Mouse (Mus musculus): Measurements from ENCODE around the gene Arcn1.
A peak's percentile ranks its signal among the peaks of the same experiment; 100 is the strongest.

Gene Arcn1

DNA sequence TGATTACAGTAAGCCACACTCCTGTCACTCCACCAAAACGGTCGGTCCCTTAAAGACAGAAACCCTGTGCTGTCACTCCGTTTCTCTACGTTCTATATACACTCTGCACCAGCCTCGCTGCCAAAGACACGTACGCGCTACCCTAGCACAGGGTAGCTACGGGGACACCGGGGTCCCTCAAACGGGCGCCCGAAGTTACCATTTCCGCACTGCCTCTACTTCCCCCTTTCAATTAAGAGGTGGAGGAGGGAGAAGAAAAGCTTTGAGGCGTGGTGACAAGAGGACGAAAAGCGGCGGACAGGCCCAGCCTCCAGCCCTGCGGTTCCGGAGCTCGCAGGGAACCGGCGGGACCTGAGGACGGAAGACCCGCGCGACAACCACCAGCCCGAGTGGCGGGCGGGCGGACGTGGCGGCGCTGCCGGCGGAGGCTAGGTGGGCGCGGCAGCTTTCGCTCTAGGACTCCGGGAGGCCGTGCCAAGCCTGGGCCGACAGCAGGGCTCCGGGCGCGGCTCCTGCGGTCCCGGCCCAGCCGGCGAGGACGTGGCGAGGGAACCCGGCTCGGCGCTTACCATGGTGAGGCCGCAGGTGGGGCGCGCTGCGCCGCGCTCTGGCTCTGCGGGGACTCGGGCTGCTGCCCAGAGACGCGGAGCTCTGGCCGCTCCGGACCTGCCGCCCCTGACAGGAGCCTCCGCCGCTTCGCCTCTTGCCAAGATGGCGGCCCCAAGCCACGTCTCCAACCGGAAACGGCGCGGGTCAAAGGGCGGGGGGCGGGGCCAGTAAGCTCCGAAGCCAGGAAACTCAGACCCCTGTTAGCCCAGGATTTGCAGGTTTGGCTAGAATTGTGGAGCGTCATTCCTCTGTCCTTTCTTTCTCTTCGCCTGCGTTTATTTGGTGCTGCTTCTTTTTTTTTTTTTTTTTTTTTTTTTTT is at the start of gene Arcn1, which contains the start of gene Ift46:
Arcn1 (minus strand) TSS at position 745 of the 928 bp plus-strand sequence.
Ift46 (plus strand) TSS at position 808 of the 928 bp plus-strand sequence.
- DNase-seq (ENCODE audit: low read depth) = peak; percentile 94

DNA sequence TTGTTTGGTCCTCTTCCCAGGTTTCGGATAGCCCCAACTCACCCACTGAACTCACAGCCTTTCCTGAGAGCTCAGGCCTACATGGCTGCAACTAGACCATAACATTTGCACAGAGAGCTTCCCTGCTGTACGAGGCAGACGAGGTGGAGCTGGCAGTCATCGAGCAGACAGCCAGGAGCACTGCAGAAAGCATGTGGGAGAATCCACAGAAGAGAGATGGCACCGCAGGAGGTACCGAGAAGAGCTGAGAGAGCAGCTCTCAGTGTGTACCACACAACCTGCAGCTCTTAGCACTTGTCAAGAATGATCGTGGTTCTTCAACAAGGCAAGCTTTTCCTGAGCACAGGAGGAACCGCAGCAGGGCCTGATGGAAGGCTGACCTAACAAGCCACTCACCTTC is 46.5 kb upstream of the Arcn1 start:
- no peak for DNase-seq (ENCODE audit: low read depth)

DNA sequence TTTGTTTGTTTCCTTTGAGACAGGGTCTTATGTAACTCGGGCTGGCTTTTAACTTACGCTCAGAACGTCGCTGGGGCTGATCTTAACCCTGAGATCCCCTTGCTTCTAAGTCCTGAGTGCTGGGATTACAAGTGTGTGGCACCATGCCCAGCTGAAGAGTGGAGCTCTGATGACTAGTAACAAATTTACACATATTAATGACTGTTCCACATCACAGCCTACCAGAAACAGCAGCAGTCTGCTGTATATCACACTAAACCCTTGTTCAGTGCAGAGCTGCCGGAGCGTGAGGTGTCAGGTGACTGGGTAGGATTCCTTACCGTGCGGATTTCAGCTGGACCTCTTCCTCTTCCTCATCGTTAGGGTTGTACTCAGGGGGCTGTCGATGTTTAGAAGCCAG is 42.7 kb upstream of the Arcn1 start:
- DNase-seq (ENCODE audit: low read depth) = no peak

DNA sequence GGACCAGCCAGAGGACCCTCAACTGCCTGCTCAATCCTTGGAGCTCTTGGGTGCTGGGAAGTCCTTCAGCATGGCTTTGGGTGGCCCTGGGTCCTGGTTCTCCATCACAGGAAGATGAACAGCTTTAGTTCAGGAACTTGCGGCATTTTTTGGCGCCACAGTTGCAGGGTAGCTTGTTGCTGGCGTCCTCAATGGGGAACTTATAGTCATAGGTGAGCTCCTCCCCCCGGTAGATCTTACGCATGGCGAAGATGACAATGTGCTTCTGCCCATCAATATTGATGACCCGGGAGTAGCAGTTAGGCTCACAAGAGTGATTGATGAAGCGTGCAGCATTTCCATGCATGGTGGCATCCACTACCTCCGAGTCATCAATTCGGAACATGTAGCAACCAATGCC is 40.1 kb upstream of the Arcn1 start:
- no peak for DNase-seq (ENCODE audit: low read depth)

DNA sequence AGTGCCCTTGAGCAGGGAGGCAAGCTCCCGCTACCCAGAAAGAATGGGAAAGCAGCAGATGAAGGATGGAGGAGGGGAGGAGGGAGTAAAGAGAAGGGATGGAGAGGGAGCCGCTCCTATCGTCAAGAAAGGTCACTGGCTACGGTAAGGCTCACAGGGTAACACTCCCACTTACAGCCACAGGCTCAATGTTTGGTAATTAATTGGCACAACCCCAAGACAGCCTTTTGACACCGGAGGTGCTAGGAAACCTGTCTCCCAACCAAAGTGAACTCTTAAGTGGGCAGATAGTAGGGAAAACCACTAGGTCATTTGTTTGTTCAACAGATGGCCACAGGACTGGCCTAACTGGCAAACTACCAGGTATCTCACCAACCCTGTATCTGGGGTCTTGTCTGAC is 39.5 kb upstream of the Arcn1 start:
- no peak for DNase-seq (ENCODE audit: low read depth)

DNA sequence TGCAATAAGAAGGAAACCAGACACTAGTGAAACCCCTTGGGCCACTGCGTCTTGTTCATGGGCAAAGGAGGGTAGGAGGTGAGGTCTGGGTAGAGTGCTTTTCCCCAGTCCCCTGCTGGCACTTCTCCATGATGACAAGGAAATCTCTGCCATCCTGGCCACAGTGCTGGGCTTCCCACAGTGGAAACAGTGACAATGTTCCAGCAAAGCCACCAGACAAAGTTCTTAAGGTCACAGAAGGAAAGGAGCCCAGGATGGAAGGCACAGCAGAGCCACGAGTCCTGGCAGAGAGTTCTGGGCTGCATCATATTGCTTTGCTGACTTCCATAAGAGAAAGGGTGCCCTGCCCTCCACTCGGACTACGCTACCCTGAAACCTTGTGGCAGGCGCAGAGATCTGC is 37.9 kb upstream of the Arcn1 start:
- no peak for DNase-seq (ENCODE audit: low read depth)

DNA sequence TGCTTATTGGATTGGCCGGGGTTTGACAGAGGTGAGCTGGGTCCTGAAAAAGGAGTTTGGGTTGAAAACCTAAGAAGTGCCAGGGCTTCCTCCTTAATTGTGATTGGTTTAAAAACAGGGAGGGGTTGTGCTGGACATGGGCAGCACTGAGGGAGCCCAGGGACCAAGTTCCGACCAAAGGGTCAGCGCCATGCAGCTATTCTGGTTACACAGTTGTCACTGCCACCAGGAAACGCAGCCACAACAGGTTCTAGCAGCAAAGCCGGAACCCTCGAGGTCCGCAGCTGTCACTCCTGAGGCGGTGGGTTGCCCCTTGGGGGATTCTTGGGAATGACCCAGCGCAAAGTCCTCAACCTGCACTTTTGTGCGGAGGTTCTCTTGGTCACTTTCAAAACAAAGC is 37.0 kb upstream of the Arcn1 start:
- no peak for DNase-seq (ENCODE audit: low read depth)

DNA sequence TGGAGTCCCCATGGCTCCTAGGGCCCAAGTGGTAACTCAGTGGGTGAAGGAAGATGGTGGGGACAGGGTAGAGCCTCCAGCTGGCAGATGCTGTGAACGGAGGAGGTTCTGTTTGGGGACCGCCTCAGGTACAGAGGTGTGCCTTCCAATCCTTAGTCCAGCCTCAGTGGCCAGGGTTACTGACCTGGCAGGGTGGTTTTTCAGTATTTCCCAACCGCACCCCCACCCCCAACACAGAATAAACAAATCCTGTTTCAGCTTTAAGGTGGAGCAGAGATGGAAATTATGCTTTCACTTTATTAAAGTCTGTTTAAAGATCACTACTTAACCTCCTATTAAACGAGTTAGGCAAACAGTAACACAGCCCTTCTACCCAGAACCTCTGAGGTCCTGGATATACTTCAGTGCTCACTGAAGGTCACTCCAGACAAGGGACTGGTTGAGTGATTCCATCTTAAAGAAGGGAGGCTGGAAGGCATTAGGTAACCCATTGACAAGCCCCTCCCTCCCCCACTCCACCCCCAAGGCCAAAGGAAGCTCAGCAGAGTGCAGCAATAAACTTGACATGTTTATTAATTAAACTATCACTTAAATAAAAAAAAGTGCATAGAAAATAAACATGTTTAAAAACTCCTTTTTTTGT is 35.3 kb upstream of the Arcn1 start, which contains the start of gene Ttc36:
Ttc36 (minus strand) TSS at position 265 of the 643 bp plus-strand sequence.
- DNase-seq (ENCODE audit: low read depth) = no peak

DNA sequence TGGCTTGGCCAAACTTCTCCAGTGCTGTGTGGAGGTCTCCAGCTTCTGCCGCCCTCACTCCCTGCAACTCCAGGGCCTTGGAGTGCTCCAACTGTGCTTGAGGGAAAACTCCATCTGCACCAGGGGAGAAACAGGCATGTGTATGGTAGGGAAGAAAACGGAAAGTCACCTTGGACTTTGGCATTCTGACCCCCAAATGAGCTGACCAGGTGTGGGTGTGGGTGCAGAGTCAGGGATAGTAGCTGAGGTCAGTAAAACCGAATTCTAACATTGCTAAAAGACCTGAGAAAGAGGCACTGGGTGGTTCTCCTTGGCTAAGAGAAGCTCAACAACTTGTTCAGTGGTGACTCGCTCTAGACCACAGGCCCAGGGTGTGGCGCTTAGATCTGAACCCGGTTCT is 34.0 kb upstream of the Arcn1 start:
- DNase-seq (ENCODE audit: low read depth) = no peak

DNA sequence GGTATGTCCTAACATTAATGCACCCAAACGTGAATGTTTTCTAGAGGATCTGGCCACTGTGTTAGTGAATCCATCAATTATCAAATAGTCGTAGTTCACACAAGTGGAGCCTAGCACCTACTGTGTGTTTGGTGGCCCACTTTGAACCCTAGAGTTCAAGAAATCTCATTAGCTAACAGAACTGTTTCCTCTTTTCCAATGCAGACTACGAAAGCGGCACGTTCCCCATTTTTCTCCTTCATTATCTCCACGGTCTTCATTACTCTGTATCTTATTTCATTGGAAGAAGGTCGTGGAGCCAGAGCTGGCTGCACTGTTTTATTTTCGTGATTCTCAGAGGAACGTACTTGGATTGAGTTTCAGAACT is 32.3 kb upstream of the Arcn1 start:
- no peak for DNase-seq (ENCODE audit: low read depth)

DNA sequence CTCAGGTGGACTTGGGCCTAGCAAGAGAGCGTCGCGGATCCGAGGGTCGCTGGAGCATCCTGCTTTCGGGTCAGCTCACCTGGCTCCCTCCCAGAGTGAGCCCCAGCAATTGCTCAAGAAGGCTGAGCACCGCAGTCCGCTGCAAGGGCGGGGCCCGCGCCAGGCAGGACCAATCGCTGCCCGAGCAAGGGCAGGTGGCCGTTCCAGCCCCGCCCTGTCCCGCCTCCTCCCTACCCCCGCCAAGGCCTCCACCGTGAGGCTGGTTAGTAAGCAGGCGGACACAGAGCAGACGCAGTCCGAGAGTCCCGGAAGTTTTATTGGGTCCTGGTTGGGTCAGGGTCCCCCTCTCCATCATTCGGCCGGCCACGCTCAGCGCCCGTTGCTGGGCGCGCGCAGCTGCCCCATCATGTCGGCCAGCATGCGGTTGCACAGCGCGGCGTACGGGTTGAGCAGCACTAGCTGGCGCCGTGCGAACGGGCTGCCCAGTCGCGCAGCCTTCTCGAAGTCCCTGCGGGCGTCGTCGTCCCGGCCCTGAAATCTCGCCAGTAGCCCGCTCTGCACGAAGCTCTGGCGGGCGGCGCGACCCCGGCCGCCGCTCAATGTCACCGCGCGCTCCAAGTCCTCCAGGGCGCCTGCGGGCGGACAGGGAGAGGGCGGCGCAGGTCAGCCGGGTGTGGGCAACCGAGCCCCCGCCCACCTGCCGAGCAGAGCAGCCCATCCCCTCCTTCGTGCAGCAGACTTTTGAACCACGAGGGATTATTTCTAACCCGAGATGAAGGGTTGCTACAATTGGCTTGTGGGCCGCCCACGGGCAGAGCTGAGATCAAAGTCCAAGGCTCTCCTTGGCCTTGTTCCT is 31.7 kb upstream of the Arcn1 start, which contains the start of gene Tmem25:
Tmem25 (minus strand) TSS at position 206 of the 856 bp plus-strand sequence.
- peak; percentile 84 for DNase-seq (ENCODE audit: low read depth)

DNA sequence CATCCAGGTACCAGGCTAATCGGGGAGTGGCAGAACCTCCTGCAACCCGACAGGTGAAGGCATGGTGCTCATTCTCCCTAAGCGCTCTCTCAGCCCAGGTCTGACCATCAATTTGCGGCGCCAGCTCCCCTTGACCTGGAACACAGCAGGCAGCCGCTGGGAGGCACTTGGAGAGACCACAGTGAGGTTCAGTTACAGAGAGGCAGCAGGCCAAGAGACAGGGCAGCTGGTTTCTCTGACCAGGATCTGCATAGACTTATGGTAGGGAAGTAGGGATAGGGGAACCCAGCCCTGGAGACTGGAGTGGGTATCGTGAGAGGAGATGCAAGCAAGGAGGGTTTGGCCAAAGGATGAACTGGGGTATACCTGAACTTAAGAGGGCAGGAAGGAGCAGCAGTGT is 30.7 kb upstream of the Arcn1 start:
- no peak for DNase-seq (ENCODE audit: low read depth)

DNA sequence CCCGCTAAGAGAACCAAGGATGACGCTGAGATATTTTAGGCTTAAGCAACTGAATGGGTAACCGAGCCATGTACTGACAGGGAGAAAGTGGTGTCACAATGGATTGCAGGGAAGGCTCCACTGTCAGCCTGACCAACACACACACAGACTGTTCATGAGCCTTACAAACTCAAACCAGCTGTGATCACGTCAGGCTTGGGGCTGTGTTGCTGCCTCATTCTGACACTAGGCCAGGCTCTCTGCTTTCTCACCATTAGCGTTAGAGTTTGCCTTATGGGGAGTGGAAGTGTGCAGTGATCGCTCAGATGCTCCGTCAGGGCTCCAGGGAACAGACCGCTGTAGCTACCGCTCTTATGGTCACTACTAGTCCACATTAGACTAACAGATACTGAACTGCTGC is 25.2 kb upstream of the Arcn1 start:
- DNase-seq (ENCODE audit: low read depth) = no peak

DNA sequence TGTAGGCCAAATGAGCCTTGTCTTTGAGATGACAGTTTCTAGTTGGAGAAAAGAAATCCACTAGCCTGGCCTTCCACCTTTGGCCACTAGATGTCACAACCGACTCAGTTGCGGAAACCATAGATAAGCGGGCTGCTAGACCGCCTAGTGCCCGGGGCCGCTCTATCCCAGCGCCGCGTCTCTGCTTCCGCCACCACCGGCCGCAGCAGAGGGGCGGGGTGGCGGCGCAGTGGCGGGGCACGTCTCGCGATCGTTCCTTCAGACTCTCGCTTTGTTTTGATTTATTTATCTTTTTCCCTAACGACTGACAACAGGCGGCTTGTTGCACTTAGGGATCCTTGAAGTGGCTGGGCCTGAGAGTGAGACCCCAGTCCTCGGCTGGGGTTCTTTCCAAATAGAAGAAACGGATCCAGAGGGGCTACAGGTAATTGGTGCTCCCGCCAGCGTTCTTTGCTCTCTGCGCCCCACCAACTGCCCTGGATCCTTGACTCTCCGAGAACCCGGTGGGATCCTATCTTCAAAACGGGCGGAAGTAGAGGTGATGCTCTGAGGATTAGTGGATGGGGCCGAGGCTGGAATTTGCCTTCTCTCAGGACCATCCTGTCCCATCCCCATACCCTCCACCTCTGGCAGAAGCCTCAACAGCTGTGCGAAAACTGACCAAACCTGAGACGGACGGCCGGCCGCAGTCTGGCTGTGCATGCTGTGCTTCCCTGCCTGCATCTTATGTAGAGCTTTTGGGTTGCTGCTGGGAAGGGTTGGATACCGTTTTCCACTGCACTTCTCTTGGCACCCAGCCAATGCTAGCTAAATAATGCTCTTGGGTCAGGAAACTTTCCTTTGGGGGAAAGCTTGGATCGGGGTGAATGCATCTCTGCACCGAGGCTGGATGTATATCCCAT is 5.4 kb upstream of the Arcn1 start:
- peak; percentile 98 for DNase-seq (ENCODE audit: low read depth)

DNA sequence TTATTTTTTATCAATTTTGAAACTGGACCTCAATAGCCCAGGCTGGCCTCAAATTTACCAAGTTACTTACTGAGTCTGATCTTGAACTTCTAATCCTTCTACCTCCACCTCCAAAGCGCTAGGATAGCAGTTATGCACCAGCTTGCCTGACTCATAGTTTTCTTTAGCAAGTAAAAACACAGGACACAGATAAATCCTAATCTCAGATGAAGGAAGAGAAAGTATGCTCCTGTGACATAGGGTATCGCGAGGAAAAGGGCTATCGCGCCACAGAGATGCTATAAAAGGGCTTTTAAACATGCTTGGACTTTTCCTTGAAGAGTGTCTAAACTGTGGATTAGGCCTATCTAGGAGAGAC is 4.7 kb upstream of the Arcn1 start:
- no peak for DNase-seq (ENCODE audit: low read depth)

DNA sequence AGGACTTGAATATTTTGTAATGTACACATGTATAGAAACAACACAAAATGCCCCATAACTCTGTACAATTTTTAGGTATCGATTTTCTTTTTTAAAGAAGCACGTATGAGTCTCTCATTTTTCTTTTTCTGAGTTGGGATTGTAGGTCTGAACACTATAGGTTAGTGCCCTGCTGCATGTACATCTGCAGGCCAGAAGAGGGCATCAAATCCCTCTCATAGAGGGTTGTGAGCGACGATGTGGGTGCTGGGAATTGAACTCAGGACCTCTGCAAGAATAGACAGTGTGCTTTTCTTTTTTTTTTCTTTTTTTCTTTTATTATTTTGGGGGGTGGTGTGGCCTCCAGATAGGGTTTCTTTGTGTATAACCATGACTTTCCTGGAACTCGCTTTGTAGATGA is 3.7 kb upstream of the Arcn1 start:
- DNase-seq (ENCODE audit: low read depth) = peak; percentile 49

DNA sequence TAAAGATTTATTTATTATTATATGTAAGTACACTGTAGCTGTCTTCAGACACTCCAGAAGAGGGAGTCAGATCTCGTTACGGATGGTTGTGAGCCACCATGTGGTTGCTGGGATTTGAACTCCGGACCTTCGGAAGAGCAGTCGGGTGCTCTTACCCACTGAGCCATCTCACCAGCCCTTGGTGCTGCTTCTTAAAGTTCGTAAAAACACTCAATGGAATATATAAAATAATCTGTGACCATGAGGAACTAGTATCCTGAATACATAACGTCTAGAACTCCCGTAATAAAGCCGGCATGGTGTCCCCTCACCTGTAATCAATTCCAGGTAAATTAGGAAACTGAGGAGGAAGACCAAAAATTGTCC is 367 bp upstream of the Arcn1 start:
- peak; percentile 45 for DNase-seq (ENCODE audit: low read depth)

DNA sequence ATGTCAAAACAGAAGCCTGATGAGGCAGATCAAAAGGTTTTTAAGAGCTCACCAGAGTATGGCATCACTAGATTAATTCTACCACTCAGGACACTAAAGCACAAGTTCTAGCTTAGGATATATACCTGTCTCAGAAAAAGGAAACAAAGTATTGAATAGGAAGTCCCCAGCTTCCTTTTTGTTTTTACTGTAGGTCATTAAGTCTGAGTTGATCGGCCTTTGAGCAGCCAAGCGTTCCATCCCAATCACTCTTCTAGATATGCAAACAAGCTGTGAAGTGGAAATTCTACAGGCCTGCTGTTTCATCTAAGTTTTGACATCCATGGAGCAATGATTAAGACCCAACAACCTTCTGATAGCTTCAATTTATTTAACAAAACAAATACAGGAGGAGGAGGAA is 6.8 kb downstream of the Arcn1 start:
- no peak for DNase-seq (ENCODE audit: low read depth)

DNA sequence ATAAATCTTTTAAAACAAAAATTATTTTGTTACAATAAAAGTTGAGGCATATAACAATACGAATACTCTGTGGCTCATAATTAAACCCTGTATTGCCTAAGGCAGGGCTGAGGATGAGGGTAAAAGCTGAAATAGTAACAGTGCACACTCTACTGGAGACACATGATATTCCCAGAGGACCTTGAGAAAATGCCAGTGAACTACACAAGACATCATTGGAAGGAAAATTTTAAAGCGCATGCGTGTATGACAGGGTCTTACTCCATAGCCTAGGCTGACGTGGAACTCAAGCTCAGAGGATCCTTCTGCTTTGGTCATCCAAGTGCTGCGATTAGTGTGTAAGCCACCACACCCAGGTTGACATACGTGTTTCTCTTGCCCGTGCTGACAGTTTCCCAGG is 19.2 kb downstream of the Arcn1 start:
- DNase-seq (ENCODE audit: low read depth) = no peak

DNA sequence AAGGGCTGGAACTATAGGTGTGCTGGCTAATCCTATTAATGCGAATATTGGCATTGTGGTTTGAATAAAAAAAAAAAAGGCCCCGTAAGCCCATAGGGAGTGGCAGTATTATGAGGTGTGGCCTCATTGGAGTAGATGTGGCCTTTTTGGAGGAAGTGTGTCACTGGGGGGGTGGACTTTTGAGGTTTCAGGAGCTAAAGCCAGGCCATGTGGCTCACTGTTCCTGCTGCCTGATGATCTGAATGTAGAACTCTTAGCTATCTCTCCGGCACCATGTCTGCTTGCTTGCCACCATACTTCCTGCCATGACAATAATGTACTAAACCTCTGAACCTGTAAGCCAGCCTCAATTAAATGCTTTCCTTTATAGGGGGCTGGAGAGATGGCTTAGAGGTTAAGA is 20.3 kb downstream of the Arcn1 start:
- DNase-seq (ENCODE audit: low read depth) = no peak

DNA sequence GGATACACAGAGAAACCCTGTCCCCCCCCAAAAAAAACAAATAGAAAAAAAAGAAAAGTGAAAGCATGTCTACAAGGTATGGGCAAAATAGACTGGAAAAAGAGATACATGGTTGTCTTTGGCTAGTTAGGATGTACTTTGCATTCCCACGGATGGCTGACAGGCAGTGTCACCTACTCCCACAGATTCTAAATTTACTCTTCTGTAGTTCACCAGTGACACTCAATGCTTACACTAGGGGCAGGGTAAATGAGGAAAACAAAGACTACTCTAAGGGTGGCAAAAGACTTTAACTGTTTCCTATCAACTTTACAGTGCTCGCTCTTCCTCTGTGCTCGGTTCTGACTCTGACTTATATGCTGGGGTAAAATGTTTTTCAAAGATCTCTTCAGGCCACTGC is 21.0 kb downstream of the Arcn1 start:
- no peak for DNase-seq (ENCODE audit: low read depth)

DNA sequence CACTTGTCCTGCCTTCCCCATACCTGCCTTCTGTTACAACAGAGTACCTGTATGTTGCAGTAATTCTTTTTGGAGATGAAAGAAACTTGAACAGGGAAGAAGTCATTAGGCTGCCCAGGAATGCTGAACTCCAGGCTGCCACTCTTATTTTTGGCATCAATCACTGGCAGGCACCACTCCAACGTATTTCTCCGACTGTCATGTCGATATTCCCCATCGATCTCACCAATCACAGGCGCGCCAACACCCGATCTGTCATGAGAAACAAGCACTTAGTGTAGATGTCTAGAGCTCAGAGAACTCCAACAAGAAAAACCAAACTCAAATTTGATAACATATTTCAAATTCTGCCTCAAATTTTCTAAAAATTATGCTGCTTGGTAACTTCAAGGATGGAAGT is 22.3 kb downstream of the Arcn1 start:
- DNase-seq (ENCODE audit: low read depth) = no peak

Data from induced T-regulatory cell, adult 2 months (primary cell).